Mouse (Mus musculus): ENCODE results near the gene Zbtb40. TPM values are rescaled to one million over a fixed set of nuclear protein-coding genes. Genes with fewer than 3 reads are reported as not detected.
A peak's percentile ranks its signal among the peaks of the same experiment; 100 is the strongest.

Gene Zbtb40
- polyA plus RNA-seq, 1 experiment, result 9.5 TPM

GRCm38 (mm10) chr4:137001825-137002224, 46.8 kb downstream of the Zbtb40 start:
- DNase-seq, result peak; percentile 73
- Histone ChIP-seq H3K4me1 (ENCODE audit: control insufficient read depth, insufficient read depth, low read length) (no peaks in the 10 kb centered on the region), H3K27me3 (replicated peaks; ENCODE audit: control insufficient read depth, insufficient read depth, low read length) (no peaks in the 10 kb centered on the region), H3K27ac (ENCODE audit: insufficient read depth, low read depth, low read length) (no peak overlapping the region), H3K36me3 (ENCODE audit: control insufficient read depth, insufficient read depth, low read length) (peaks cover 4% of the 10 kb centered on the region; the same call in 1 of the 2 replicates), H3K4me3 (ENCODE audit: insufficient read depth, low read depth, low read length) (no peak overlapping the region)
- WGBS, result 65% methylated on average over 3 of the region's 3 CpGs
- TF ChIP-seq CTCF (conservative IDR thresholded peaks at IDR 0.05; ENCODE audit: insufficient read depth, insufficient read length, low read depth, low read length) (no peak), POLR2A (IDR thresholded peaks at IDR 0.05; ENCODE audit: low read depth, low read length) (no peak)

GRCm38 (mm10) chr4:137001020-137001419, 47.6 kb downstream of the Zbtb40 start:
- TF ChIP-seq POLR2A (IDR thresholded peaks at IDR 0.05; ENCODE audit: low read depth, low read length) (no peak), CTCF (conservative IDR thresholded peaks at IDR 0.05; ENCODE audit: insufficient read depth, insufficient read length, low read depth, low read length) (no peak)
- 96% methylated on average over 7 of the region's 7 CpGs for WGBS
- H3K4me3 ChIP-seq (ENCODE audit: insufficient read depth, low read depth, low read length), result no peak overlapping the region
- DNase-seq, result no peak
- H3K4me1 ChIP-seq (ENCODE audit: control insufficient read depth, insufficient read depth, low read length), result no peaks in the 10 kb centered on the region
- H3K27ac ChIP-seq (ENCODE audit: insufficient read depth, low read depth, low read length), result no peak overlapping the region
- no peaks in the 10 kb centered on the region for H3K27me3 ChIP-seq (replicated peaks; ENCODE audit: control insufficient read depth, insufficient read depth, low read length)
- H3K36me3 ChIP-seq (ENCODE audit: control insufficient read depth, insufficient read depth, low read length), result peaks cover 4% of the 10 kb centered on the region; the same call in 1 of the 2 replicates

- no peak overlapping the region for H3K27ac ChIP-seq (ENCODE audit: insufficient read depth, low read depth, low read length)
- TF ChIP-seq CTCF (conservative IDR thresholded peaks at IDR 0.05; ENCODE audit: insufficient read depth, insufficient read length, low read depth, low read length), result no peak
- no peak for TF ChIP-seq POLR2A (IDR thresholded peaks at IDR 0.05; ENCODE audit: low read depth, low read length)
- no peaks in the 10 kb centered on the region for H3K27me3 ChIP-seq (replicated peaks; ENCODE audit: control insufficient read depth, insufficient read depth, low read length)
- H3K4me3 ChIP-seq (ENCODE audit: insufficient read depth, low read depth, low read length), result no peak overlapping the region
- H3K36me3 ChIP-seq (ENCODE audit: control insufficient read depth, insufficient read depth, low read length), result peaks cover 4% of the 10 kb centered on the region; the same call in 1 of the 2 replicates
- DNase-seq, result no peak
- no peaks in the 10 kb centered on the region for H3K4me1 ChIP-seq (ENCODE audit: control insufficient read depth, insufficient read depth, low read length)
- WGBS, result 82% methylated on average over 7 of the region's 7 CpGs
Observed at GRCm38 (mm10) chr4:136998371-136998770, 50.2 kb downstream of the Zbtb40 start.

- Histone ChIP-seq H3K27me3 (replicated peaks; ENCODE audit: control insufficient read depth, insufficient read depth, low read length) (no peaks in the 10 kb centered on the region), H3K4me1 (ENCODE audit: control insufficient read depth, insufficient read depth, low read length) (no peaks in the 10 kb centered on the region), H3K36me3 (ENCODE audit: control insufficient read depth, insufficient read depth, low read length) (peaks cover 4% of the 10 kb centered on the region; the same call in 1 of the 2 replicates), H3K27ac (ENCODE audit: insufficient read depth, low read depth, low read length) (no peak overlapping the region), H3K4me3 (ENCODE audit: insufficient read depth, low read depth, low read length) (no peak overlapping the region)
- no peak for DNase-seq
- no peak for TF ChIP-seq CTCF (conservative IDR thresholded peaks at IDR 0.05; ENCODE audit: insufficient read depth, insufficient read length, low read depth, low read length)
- no peak for TF ChIP-seq POLR2A (IDR thresholded peaks at IDR 0.05; ENCODE audit: low read depth, low read length)
- WGBS, result 82% methylated on average over 12 of the region's 12 CpGs
Observed at GRCm38 (mm10) chr4:136997723-136998345, 50.8 kb downstream of the Zbtb40 start.

GRCm38 (mm10) chr4:136996933-136997332, 51.7 kb downstream of the Zbtb40 start:
- WGBS, result 74% methylated on average over 7 of the region's 7 CpGs

GRCm38 (mm10) chr4:136995361-136995760, 53.2 kb downstream of the Zbtb40 start:
- TF ChIP-seq CTCF (conservative IDR thresholded peaks at IDR 0.05; ENCODE audit: insufficient read depth, insufficient read length, low read depth, low read length) (no peak), POLR2A (IDR thresholded peaks at IDR 0.05; ENCODE audit: low read depth, low read length) (no peak)

More at GRCm38 (mm10) chr4:136996933-136997332, 51.7 kb downstream of the Zbtb40 start:
- peaks cover 4% of the 10 kb centered on the region; the same call in 1 of the 2 replicates for H3K36me3 ChIP-seq (ENCODE audit: control insufficient read depth, insufficient read depth, low read length)
- TF ChIP-seq CTCF (conservative IDR thresholded peaks at IDR 0.05; ENCODE audit: insufficient read depth, insufficient read length, low read depth, low read length), result no peak
- no peak for TF ChIP-seq POLR2A (IDR thresholded peaks at IDR 0.05; ENCODE audit: low read depth, low read length)
- H3K27ac ChIP-seq (ENCODE audit: insufficient read depth, low read depth, low read length), result no peak overlapping the region
- H3K4me3 ChIP-seq (ENCODE audit: insufficient read depth, low read depth, low read length), result no peak overlapping the region
- no peak for DNase-seq
- no peaks in the 10 kb centered on the region for H3K27me3 ChIP-seq (replicated peaks; ENCODE audit: control insufficient read depth, insufficient read depth, low read length)
- H3K4me1 ChIP-seq (ENCODE audit: control insufficient read depth, insufficient read depth, low read length), result no peaks in the 10 kb centered on the region

GRCm38 (mm10) chr4:136981993-136982695, 66.5 kb downstream of the Zbtb40 start:
- no peak overlapping the region for H3K4me3 ChIP-seq (ENCODE audit: insufficient read depth, low read depth, low read length)
- no peaks in the 10 kb centered on the region for H3K27me3 ChIP-seq (replicated peaks; ENCODE audit: control insufficient read depth, insufficient read depth, low read length)
- no peaks in the 10 kb centered on the region for H3K36me3 ChIP-seq (ENCODE audit: control insufficient read depth, insufficient read depth, low read length)
- no peak for DNase-seq
- WGBS, result 81% methylated on average over 9 of the region's 9 CpGs
- H3K27ac ChIP-seq (ENCODE audit: insufficient read depth, low read depth, low read length), result no peak overlapping the region
- TF ChIP-seq POLR2A (IDR thresholded peaks at IDR 0.05; ENCODE audit: low read depth, low read length) (no peak), CTCF (conservative IDR thresholded peaks at IDR 0.05; ENCODE audit: insufficient read depth, insufficient read length, low read depth, low read length) (no peak)
- H3K4me1 ChIP-seq (ENCODE audit: control insufficient read depth, insufficient read depth, low read length), result no peaks in the 10 kb centered on the region

More at GRCm38 (mm10) chr4:136995361-136995760, 53.2 kb downstream of the Zbtb40 start:
- Histone ChIP-seq H3K4me1 (ENCODE audit: control insufficient read depth, insufficient read depth, low read length) (no peaks in the 10 kb centered on the region), H3K4me3 (ENCODE audit: insufficient read depth, low read depth, low read length) (no peak overlapping the region), H3K27ac (ENCODE audit: insufficient read depth, low read depth, low read length) (no peak overlapping the region), H3K27me3 (replicated peaks; ENCODE audit: control insufficient read depth, insufficient read depth, low read length) (no peaks in the 10 kb centered on the region), H3K36me3 (ENCODE audit: control insufficient read depth, insufficient read depth, low read length) (peaks cover 2% of the 10 kb centered on the region; the same call in 1 of the 2 replicates)
- WGBS, result 88% methylated on average over 14 of the region's 14 CpGs
- no peak for DNase-seq

Data from kidney, adult 2 months (tissue).